Mouse (Mus musculus) thymus, adult 2 months (tissue): ENCODE data around the gene C9.

Source experiments
- CTCF ChIP-seq: fragments of 200-500 bp; IDR thresholded peaks from 2 replicates; pipeline ENCODE4 v1.5.1; 2012; ENCODE audit warnings: mild to moderate bottlenecking, control low read depth, low read length, moderate library complexity, borderline replicate concordance; ENCODE audit not compliant: control insufficient read depth, poor library complexity, insufficient read depth; ENCODE audit errors: extremely low read depth
- POLR2A ChIP-seq: fragments of 200-500 bp; IDR thresholded peaks from 2 replicates; pipeline ENCODE4 v1.6.1; 2012; ENCODE audit warnings: mild to moderate bottlenecking, low read length, control low read depth, moderate library complexity; ENCODE audit not compliant: control insufficient read depth, poor library complexity, insufficient read depth; ENCODE audit errors: extremely low read depth

DNA sequence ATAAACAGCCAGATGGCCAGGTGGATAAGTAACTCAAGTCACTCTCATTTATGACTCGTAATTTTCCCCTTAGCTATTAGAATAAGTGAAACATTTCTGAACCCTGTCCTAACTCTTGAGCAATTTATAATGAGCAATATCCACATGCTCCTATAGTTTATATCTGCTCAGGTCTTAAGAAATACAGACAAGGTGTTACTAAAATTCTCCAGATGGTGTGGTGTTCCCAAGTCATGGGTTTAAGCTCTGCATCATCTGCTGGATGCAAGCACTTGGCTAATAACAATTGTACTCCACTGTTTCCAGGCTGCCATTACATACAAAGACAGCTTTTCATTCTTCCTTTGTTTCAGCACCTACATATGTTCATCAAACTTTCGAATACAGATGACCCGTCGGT is 46.9 kb upstream of the C9 start:
- TF ChIP-seq POLR2A: no peak
- TF ChIP-seq CTCF: no peak
